Mouse (Mus musculus): ENCODE measurements around the gene Hist1h2bg.
"Not testable (repeated sequence)": the region's sequence is repeated elsewhere in the genome, so short reads cannot be mapped to it uniquely, and the experiment has no call there.

The Hist1h2bg gene

DNA sequence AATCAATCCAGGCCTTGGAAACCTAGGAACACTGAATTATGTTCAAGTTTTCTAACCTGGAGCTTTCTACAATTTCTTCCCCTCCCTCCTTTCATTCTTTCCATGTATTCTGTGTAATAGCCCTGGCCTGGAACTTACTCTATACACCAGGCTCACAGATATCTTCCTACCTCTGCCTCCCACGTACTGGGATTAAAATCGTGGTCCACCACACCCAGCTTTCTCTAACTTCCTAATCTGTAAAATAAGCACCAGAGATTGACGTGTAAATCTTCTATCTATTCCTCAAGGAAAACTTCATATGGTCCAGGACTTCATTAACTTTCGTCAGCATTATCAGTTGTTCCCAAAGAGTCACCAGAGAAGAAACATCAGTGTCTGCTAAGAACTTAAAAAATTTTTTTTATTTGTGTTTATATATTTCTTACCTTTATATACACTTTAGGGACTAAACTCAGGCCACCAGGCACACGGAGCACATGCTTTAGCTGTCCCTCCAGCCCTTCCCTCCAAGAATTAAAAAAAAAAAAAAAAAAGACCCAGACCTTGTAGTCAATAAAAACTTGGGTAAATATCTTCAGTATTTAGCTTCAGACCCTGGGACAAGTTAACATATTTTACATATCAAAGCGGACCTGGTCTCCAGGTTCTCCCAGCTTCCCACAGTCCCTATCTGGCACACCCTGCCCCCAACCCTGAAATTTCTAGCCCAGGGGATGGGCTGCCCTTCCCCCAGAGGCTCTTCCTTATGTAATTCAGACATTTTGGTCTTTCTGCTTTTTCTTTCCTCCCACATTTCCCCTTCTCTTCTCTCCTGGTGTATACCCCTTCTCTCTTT is 11.2 kb downstream of the Hist1h2bg start:
- DNase-seq (ENCODE audit: low read depth, low spot score): no peak

DNA sequence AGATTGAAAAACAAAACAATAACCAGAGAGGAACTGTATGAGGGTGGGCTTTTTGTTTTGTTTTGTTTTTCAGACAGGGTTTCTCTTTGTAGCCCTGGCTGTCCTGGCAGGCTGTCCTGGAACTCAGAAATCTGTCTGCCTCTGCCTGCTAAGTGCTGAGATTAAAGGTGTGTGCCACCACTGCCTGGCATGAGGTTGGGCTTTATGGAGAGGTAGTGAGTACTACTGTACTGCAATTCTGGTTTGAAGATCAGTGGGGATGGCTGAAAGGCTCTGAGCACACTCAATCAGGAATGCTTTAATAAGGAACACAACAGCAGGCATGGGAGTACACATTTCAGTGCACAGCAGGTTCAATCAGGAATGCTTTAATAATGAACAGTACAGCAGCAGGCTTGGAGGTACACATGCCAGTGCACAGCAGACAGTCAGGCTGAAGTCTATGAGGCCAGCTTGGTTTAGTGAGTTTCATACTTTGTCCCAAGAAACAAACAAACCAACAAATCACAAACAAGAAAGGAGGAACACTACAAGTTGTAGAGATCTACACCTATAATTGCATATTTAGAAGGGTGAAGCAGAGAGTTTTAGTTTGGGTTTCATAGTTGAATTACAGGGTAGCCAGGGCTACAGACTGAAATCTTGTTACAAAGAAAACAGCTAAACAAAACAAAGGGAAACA is 12.3 kb downstream of the Hist1h2bg start:
- DNase-seq (ENCODE audit: low read depth, low spot score): no peak

DNA sequence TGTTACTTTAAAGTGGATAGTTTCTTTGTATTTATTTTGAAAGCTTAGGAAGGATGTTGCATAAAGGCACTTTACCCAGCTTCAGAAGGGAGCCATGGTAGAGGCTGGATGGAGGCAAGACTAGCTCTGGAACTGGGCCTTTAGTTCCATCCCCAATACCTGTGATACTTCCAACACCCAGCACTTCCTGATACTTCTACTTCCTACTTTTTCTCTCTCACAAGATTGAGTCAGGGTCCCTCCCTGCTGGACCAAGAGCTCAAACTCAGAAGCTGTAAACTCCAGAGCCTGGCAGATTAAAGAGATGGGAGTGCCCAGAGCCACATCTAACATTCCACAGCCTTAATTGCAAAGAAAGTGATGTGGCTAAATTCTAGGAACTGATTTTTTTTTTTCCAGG is 13.1 kb downstream of the Hist1h2bg start:
- DNase-seq (ENCODE audit: low read depth, low spot score): no peak

DNA sequence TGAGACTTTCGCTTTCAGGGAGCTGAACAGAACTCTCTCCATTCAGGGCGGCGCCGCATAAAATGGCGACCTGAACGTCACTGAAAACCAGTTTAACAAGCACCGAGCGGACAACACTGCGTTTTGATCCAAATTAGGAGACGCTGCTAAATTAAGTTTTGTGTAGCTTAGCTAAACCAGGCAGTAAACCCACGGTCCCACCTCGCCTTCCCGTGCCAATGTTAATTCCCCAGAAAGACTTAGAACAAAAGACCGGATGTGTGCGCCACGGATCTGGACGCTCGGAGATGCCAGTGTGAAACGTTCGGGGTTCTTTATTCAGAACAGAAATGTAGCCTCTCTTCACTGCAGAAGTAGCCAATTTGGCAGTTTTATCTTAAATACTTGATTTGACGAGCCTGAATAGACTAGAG is 13.8 kb downstream of the Hist1h2bg start:
- DNase-seq (ENCODE audit: low read depth, low spot score): no peak

DNA sequence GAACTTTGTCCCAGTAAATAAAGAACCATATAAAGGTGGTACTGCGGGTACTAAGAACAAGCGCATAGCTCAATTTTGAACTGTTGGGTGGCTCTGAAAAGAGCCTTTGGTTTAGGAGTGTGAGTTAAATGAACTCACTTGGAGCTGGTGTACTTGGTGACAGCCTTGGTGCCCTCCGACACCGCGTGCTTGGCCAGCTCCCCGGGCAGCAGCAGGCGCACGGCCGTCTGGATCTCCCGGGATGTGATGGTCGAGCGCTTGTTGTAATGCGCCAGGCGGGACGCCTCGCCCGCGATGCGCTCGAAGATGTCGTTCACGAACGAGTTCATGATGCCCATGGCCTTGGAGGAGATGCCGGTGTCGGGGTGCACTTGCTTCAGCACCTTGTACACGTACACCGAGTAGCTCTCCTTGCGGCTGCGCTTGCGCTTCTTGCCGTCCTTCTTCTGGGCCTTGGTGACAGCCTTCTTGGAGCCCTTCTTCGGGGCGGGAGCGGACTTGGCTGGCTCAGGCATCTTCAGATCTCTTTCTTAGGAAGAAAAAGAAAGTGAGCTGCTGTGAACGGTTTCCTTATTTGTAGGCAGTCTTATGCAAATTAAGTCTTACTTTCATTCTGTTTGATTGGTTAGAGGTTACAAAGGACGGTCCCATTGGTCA is 14.4 kb downstream of the Hist1h2bg start:
- peak; percentile 83 for DNase-seq (ENCODE audit: low read depth, low spot score)

DNA sequence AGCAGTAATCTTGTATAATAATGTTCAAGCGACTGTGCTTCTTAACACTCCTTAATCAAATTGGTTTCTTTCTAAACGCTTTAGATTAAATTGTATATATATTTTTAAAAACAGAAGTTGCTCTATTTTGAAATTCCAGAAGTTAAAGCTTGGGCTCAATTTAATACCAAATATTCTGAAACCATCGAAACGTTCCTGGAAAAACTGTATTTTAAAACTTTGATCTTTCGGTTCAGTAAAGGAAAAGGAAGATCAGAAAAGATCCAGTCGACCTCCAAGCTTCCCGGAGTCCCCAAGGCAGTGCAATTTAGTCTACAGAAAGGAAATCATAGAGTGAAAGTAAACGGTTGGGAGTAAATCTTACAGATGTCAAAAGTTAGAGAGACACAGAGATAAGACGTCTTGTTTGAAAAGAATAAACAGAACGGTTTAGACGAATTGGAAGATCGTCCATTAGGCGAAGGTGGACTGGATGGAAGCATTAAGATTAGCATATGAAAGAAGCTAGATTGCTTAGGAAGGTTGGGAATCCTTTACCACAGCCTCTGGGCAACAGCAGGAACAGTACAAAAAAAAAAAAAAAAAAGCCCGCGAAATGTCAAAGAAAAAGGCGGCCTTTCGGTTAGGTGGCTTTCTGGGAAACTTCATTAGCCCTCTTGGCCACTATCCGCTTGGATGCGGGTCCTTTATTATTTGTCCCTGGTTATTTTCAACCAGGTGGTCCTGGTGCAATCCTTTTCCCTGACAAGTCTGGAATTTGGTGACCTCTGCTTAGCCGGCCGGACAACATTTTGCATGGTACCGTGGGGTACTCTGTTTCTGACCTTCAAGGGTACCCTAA is 15.1 kb downstream of the Hist1h2bg start:
- no peak for DNase-seq (ENCODE audit: low read depth, low spot score)

DNA sequence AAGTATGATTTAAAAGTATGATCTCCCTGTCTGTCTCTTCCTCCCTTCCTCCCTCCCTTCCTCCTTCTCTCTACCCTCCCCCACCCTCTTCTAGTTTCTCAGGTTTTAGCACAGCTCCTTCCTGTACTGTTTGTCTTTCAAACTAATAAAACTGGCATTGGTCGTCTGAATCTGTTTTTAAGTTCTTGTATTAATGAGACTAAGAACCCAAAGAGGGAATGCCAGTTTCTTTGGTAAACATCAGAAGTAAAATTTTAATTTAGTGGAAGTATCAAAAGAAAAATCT is 15.7 kb downstream of the Hist1h2bg start:
- no peak for DNase-seq (ENCODE audit: low read depth, low spot score)

DNA sequence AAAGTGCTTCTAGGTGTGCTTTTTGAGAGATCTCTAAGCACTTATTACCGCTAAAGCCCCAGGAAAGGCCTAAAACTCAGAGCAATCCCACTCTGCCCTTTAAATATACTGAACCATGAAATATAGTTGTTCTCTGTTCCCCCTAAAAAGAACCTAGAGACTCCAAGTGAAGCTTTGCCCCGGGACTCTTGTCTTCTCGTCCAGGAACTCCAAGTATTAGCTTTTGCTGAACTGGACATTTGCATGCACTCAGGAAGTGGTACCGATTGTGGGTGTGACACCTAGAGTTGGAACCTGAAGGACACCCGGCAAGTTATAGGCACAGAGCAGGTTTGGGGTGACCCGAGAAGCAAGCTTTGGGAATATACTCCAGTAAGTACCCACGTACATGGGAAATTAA is 20.0 kb downstream of the Hist1h2bg start:
- no peak for DNase-seq (ENCODE audit: low read depth, low spot score)

DNA sequence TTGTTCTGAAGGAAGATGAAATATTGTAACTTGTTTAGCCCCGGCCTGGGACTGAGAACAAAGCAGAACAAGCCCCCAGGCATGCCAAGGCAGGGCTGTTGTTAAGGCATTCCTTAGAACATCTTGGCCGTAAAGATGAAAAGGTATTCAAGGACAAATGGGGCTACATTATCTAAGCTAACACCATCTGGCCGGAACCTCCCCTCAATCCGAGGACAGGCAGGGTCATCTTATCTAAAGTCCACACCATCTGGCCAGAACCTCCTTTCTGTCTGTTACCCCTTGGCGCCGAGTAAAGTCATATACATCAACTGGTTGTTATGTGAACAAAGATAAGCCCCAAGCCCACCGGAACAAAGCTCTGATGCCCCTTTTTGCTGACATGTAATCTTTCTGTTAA is 20.7 kb downstream of the Hist1h2bg start:
- not testable (repeated sequence) for DNase-seq (ENCODE audit: low read depth, low spot score)

DNA sequence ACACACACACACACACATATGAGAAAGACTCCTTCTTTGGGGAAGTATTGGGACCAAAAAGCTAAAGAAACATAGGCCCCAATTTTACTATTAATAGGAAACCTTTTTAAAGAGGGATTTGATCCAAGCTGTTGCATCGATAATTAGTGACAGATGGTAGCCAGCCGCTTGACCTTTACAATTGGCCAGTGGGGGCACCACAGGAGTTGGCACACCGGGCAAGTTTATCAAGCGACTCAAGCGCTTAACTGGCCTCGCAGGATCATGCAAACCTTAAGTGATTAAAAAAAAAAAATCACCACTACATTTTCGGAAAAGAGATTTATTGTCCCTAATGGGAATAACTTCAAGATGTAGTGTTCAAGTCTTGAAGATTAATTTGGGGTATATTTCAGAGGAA is 21.4 kb downstream of the Hist1h2bg start:
- no peak for DNase-seq (ENCODE audit: low read depth, low spot score)

DNA sequence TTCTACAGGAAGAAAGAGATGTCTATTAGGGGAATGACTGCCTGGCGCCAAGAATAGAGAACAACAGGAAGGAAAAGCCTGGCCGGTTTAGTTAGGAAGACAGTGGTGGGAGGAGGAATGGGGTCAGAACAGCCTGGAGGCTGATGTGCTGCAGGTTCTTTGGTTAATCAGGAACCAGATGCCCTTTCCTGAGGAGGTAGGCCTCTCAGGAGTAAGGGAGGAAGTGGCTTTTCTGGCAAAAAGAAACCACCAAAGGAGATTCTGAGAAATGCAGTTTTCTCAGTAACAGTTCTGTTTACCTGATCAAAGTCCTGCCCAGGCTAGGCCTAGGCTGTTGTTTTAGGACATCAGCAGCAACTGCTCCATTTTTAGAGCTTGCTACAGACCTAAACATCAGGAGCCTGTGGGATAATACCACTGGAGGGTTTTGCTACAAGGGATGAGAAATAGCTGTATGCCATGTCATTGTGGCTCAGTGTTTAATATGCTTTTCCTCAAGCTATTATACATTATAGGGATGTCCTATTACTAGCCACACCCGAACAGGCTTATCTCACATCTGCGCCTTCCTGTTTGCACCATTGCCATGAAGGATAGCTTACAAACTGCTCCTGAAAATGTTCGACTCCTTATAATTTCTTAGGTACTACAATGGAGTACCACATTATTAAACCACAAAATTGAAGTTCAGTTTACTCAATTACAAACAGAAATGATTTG is 22.0 kb downstream of the Hist1h2bg start:
- no peak for DNase-seq (ENCODE audit: low read depth, low spot score)

DNA sequence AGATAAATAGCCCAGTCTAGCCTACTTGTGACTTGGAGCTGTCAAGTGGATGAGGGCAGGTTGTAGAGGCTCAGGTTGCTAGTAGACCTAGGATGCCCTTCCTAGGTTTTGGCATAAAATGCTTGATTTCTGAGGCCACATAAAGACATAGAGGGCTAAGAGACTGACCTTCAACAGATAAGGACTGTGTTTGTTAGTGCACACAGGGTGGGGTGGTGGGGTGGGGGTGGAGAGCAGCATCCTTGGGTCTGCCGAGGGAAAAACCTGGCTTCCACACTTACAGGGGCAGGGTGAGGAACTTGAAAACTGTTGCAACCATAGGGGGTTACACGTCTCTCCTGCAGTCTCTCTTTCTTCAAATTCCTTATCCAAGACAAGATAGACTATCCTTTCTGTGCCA is 24.0 kb downstream of the Hist1h2bg start:
- DNase-seq (ENCODE audit: low read depth, low spot score): no peak

DNA sequence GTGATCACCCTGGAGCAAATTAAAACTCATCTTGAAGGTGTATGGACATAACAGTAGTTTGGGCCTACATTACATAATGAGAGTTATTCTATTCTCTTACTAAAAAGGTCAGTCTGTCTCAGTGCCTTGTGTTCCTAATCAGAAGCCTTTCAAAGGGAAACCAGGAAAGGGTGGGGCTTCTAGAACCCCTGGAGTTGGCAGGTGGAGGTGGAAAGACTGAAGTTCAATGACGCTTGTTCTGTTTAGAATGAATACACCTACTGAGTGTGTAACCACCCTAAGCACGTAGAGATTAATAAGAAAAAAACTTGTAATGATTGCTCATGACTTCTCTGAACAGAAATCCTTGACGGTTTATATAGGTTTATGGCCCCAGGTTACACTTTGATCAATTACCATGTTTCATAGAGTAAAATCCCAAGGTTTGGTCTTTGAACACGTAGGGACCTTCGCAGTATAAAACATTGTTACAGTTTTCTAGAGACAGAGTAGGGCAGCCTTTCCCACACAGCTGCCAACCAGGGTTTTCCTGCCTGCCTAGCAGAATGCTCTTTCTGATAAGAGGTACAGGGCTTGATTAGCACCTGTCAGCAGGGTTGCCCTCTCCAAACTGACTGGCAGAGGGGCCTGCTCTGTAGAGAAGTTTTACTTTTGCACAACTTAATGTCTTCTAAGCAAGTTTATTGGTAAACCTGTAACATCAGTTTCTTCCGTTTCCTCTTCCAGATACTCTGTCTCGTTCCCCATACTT is 24.6 kb downstream of the Hist1h2bg start:
- no peak for DNase-seq (ENCODE audit: low read depth, low spot score)

DNA sequence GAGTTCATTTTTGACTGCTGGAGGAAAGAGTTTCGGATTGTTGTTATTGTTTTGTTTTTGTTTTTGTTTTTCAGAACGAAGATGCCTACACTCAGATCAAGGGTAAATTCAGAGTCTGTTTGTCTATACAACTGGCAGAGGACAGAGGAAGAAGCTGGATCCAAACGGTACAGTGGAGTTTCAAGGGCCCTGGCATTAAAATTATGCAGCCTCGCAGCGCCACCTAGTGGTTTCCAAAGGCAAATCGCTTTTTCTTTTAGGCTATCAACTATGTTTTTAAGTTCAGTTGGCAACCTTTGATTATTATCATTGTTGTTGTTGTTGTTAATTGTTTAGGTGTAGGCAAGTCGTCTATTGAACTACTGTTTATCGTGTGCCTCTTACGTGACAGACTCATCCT is 26.8 kb downstream of the Hist1h2bg start:
- DNase-seq (ENCODE audit: low read depth, low spot score): no peak

DNA sequence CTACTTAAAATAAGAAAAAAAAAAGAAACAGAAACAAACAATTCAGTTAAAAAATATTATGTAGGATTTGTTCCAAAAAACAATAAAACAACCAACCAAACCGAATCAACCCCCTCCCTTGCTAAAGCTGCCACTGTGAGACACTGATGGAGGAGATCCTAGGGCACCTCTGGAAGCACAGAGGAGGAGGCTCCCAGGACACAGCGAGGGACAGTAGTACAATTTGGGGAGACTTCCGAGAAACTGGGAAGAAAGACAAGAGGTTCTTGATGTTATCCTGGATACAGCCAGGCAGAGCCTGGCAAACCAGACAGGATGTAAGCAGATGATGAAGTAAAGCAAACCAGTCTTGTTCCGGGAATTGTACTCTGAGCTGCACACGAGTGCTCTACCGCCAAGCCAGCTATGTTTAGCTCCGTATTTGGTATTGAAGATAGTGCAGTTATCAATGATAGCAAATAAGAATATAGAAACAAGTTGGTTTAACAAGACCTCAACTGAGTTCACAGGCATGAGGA is 32.0 kb downstream of the Hist1h2bg start:
- DNase-seq (ENCODE audit: low read depth, low spot score): no peak

DNA sequence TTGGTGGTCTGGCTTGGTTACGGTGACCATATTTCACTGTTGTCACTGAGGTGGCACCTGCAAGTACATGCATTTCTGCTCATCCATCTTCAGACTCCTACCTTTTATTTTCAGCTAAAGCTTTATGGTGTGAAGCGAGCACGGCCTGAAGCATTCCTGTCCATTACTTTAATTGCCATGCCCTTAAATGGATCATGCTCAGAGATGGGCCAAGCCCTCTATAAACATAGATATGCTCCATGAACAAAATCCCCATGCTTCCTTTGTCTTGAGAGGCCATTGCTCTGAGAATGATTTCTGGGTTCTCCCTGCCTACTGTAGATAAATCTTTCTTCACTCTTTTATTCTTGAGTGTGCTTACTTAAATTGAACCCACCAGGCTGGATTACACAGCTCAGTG is 33.3 kb downstream of the Hist1h2bg start:
- DNase-seq (ENCODE audit: low read depth, low spot score): no peak

DNA sequence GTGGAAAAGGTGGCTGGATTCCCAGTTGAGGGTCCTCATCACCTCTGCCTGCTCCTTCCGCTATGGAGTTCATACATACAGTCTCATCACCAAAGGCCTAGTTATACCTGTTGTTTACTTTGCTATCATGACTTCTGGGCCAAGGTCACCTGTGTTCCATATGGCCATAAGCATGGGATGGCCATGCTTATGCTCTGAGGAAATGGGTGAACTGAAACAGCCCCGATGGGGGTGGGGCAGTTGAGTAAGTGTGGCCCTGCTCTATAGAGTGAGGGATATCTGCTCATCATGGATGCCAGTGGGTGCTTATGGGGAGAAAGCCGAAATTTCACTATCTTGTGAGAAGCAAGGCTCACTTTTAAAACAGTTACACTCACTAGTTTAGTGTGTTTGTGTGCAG is 33.9 kb downstream of the Hist1h2bg start:
- no peak for DNase-seq (ENCODE audit: low read depth, low spot score)

DNA sequence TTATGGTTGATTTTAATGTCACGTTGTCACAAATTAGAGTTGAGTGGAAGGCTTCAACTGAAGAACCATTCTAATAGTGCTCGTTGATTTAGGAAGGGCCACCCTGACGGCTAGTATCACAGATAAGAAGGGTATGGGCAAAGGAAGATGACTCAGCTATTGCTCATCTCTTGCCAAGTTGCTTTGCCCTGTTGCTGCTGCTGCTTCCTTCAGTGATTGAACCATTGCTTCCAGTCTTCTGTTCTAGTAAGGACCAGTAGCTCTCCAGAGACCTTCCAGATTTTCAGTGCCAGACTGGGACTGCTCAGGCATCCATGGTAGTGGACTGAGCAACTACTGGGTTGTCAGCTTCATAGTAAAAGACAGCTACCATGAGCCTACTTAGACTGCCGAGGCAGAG is 38.0 kb downstream of the Hist1h2bg start:
- DNase-seq (ENCODE audit: low read depth, low spot score): no peak

DNA sequence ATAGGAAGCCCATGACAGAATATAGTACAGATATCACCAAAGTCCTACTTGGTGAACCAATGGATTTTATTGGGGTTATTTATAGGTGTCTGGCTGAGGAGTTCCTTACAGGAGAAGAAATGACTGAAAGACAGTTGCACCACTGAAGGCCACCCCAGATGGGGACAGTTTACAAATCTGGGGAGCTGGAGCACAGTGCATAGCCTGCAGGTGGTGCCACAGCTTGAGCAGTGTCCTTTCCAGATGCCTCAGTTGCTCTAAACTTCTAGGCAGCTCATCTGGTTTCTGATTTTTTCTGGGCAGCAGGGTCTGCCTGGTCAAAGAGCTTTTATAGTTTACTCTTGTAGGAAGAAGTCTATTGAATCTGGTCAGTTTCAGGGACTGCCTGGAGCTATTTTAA is 38.6 kb downstream of the Hist1h2bg start:
- DNase-seq (ENCODE audit: low read depth, low spot score): no peak

DNA sequence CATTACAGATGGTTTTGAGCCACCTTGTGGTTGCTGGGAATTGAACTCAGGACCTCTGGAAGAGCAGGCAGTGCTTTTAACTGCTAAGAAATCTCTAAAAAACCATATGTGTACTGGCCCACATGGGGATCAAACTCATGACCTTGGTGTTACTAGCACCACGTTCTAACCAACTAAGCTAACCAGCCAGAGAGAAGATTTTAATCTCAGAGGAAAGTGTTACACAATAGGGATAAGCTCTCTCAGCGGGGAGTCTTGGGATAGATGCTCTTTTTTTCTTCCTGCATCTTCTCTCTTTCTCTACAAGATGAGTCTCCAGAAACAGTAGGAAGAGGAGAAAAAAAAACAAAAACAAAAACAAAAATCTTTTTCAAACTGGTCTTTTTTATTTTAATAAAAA is 39.2 kb downstream of the Hist1h2bg start:
- no peak for DNase-seq (ENCODE audit: low read depth, low spot score)

Data from embryo, embryonic 11.5 days (tissue).